Mouse (Mus musculus): ENCODE measurements around the gene Vmn1r2.
"Not testable (repeated sequence)": the region's sequence is repeated elsewhere in the genome, so short reads cannot be mapped to it uniquely, and the experiment has no call there.

The Vmn1r2 gene

GRCm38 (mm10) chr4:3167020-3167419, at the start of gene Vmn1r2:
TSS of gene Vmn1r2 (plus strand) at chr4:3167320.
- DNase-seq = not testable (repeated sequence)

- DNase-seq = not testable (repeated sequence)
Observed at GRCm38 (mm10) chr4:3147926-3148325, 19.2 kb upstream of the Vmn1r2 start.

GRCm38 (mm10) chr4:3153320-3153719, 13.8 kb upstream of the Vmn1r2 start:
- DNase-seq = not testable (repeated sequence)

GRCm38 (mm10) chr4:3164429-3164828, 2.7 kb upstream of the Vmn1r2 start:
- not testable (repeated sequence) for DNase-seq

DNA sequence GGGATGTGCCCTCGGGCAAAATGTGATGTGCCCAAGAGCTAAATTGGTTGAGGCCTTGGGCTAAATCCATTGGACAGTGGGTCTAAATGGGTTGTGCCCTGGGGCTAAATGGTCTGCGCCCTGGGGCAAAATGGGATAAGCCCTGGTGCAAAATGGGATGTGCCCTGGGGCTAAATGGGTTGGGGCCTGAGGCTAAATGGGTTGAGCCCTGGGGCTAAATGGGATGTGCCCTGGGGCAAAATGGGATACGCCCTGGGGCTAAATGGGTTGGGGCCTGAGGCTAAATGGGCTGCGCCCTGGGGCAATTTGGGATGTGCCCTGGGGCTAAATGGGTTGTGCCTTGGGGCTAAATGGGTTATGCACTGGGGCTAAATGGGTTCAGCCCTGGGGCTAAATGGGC, 2.1 kb upstream of the Vmn1r2 start:
- DNase-seq = no peak

- not testable (repeated sequence) for DNase-seq
Observed at GRCm38 (mm10) chr4:3174586-3174985, 7.5 kb downstream of the Vmn1r2 start.

- DNase-seq = not testable (repeated sequence)
Observed at GRCm38 (mm10) chr4:3175756-3176155, 8.6 kb downstream of the Vmn1r2 start.

DNA sequence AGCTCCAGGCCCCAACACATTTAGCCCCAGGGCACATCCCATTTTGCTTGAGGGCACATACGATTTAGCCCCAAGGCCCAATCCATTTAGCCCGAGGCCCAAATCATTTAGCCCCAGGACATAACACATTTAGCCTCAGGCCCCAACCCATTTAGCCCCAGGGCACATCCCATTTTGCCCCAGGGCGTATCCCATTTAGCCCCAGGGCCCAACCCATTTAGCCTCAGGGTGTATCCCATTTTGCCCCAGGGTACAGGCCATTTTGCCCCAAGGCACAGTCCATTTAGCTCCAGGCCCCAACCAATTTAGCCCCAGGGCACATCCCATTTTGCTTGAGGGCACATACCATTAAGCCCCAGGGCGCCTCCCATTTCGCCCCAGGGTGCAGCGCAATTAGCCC, 9.1 kb downstream of the Vmn1r2 start:
- not testable (repeated sequence) for DNase-seq

DNA sequence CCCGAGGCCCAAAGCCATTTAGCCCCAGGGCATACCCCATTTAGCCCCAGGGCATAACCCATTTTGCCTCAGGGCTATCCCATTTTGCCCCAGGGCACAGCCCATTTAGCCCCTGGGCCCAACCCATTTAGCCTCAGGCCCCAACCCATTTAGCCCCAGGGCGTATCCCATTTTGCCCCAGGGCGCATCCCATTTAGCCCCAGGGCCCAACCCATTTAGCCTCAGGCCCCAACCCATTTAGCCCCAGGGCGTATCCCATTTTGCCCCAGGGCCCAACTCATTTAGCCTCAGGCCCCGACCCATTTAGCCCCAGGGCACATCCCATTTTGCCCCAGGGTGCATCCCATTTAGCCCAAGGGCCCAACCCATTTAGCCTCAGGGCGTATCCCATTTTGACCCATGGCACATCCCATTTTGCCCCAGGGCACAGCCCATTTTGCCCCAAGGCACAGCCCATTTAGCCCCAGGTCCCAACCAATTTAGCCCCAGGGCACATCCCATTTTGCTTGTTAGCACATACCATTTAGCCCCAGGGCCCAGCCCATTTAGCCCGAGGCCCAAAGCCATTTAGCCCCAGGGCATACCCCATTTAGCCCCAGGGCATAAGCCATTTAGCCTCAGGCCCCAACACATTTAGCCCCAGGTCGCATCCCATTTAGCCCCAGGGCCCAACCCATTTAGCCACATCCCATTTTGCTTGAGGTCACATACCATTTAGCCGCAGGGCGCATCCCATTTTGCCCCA, 9.8 kb downstream of the Vmn1r2 start:
- DNase-seq = not testable (repeated sequence)

- DNase-seq = not testable (repeated sequence)
Observed at GRCm38 (mm10) chr4:3185258-3185657, 18.1 kb downstream of the Vmn1r2 start, which contains the start of gene Vmn1r3. TSS of gene Vmn1r3 (minus strand) at chr4:3185358.

DNA sequence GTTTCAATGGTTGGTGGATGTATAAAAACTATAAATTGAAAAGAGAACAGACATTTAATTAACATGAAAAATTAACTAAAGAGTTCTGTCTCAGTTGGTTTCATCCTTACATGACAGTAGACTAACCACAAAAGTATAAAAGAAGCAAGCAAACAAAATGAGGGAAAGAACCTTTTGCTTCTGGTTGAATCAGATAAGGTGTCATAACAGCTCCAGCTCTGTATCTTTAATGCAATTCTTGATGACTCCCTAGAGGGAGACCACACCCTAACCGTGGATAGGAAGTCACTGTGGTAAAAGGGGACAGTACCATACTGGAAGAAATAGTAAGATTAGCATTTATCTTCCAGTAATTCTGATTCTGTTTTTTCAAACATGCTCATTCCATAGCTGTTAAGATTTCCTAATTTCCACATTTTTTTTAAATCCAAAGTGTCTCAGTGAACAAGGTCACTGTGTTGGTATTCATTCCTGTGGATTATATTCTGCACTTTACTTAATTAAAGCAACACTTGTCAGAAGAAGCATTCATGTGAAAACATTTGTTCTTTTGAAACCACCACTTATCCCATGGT, 42.6 kb downstream of the Vmn1r2 start:
- DNase-seq = not testable (repeated sequence)

GRCm38 (mm10) chr4:3213349-3213748, 46.2 kb downstream of the Vmn1r2 start:
- not testable (repeated sequence) for DNase-seq

DNA sequence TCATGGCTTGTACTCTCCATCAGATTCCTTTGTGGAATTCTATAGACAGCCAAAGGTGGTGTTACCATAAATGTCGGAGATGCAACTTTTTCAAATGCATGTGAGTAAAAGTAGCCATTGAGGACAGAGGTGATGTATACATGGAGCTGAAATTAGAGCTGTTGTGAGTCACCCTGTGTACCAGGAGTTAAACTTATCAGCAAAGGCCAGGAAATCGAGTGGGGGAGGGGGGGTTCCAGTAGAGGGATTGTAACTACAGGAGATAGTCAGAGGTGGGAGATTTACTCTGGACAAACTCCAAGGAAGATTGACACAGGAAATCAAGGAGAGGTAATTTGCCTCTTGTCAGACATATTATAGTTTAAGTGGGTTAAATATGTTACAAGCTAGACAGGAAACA, 49.3 kb downstream of the Vmn1r2 start:
- DNase-seq = not testable (repeated sequence)
